Mouse (Mus musculus): ENCODE data around the gene Fbf1. TPM values are rescaled to one million over a fixed set of nuclear protein-coding genes. Genes with fewer than 3 reads are reported as not detected.

Gene Fbf1
- polyA plus RNA-seq, 1 experiment: 24.0 TPM

DNA sequence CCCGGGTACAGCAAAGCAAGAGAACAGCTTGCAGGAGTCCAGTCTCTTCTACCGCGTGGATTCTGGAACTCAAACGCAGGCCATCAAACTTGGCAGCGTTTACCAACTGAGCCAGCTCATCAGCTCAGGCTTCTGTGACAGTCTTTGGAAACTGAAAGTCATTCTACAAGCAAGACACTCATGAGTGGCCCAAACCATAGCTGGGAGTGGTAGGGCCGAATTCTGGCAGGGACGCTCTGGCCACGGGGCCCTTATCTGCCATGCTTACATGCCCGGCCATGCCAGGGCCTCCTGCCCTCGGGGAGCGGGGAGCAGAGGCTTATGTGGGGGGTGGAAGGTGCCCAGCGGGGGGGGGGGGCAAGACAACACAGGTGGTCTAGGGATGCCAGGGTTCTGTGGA lies 64.4 kb downstream of the Fbf1 start:
- peaks cover 65% of the 10 kb centered on the region for H3K4me1 ChIP-seq (ENCODE audit: control insufficient read depth, insufficient read depth, low read length)
- H3K27me3 ChIP-seq (replicated peaks; ENCODE audit: control insufficient read depth, insufficient read depth, low read length): no peaks in the 10 kb centered on the region
- peak overlapping the region; percentile 91 for H3K27ac ChIP-seq (ENCODE audit: insufficient read depth, low read depth, low read length)

DNA sequence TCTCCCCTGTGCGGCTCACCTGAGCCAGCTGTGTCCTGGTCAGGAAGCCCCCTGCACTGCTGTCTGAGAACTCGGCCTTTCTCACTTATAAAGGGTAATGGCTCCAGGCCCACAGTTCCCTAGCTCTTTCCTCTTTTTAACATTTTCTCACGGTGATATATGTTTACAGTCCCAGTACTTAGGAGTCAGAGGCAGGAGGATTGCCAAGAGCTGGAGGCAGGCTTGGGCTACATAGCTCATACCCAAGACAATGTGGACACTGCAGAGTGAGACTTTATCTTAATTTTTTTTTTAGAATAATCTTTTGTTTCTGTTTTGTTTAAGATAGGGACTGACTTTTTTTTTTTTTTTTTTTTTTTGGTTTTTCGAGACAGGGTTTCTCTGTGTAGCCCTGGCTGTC lies 65.5 kb downstream of the Fbf1 start:
- WGBS: 35% methylated on average over 3 of the region's 4 CpGs
- H3K36me3 ChIP-seq (ENCODE audit: control insufficient read depth, insufficient read depth, low read length): peaks cover 2% of the 10 kb centered on the region; the same call in 1 of the 2 replicates

More for the DNA sequence above, 64.4 kb downstream of the Fbf1 start:
- 37% methylated on average over 12 of the region's 12 CpGs for WGBS
- no peak overlapping the region for H3K4me3 ChIP-seq (ENCODE audit: insufficient read depth, low read depth, low read length)
- peaks cover 2% of the 10 kb centered on the region; the same call in 1 of the 2 replicates for H3K36me3 ChIP-seq (ENCODE audit: control insufficient read depth, insufficient read depth, low read length)
- peak; percentile 51 for DNase-seq
- TF ChIP-seq POLR2A (IDR thresholded peaks at IDR 0.05; ENCODE audit: low read depth, low read length) (no peak), CTCF (conservative IDR thresholded peaks at IDR 0.05; ENCODE audit: insufficient read depth, insufficient read length, low read depth, low read length) (no peak)

DNA sequence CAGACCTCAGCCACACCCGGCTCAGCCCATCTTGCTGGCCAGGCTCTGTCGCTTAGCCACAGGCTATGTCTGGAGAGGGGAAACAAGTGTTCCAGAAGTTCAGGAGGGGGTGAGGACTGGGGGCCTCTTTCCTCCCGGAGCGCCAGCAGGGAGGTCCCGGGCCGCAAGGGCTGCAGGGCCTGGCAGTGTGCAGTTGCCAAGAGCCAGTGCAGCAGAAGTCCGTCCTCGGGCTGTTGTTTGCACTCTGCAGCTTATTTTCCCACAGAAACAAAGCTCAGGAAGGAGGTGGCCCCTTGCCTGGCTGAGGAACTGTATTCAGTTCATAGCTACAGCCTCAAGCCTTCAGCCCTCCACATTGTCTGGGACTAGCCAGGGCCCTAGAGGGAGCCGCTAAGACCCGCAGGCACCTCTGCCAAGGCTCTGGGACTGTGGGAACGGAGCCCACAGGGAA lies 66.0 kb downstream of the Fbf1 start:
- WGBS: 7% methylated on average over 11 of the region's 11 CpGs
- peak; percentile 76 for DNase-seq
- no peak for TF ChIP-seq POLR2A (IDR thresholded peaks at IDR 0.05; ENCODE audit: low read depth, low read length)
- no peak for TF ChIP-seq CTCF (conservative IDR thresholded peaks at IDR 0.05; ENCODE audit: insufficient read depth, insufficient read length, low read depth, low read length)
- Histone ChIP-seq H3K27ac (ENCODE audit: insufficient read depth, low read depth, low read length) (peak overlapping the region; percentile 83), H3K4me1 (ENCODE audit: control insufficient read depth, insufficient read depth, low read length) (peaks cover 56% of the 10 kb centered on the region), H3K36me3 (ENCODE audit: control insufficient read depth, insufficient read depth, low read length) (peaks cover 2% of the 10 kb centered on the region; the same call in 1 of the 2 replicates), H3K4me3 (ENCODE audit: insufficient read depth, low read depth, low read length) (peak overlapping the region; percentile 26), H3K27me3 (replicated peaks; ENCODE audit: control insufficient read depth, insufficient read depth, low read length) (no peaks in the 10 kb centered on the region)

More for the DNA sequence above, 65.5 kb downstream of the Fbf1 start:
- Histone ChIP-seq H3K27me3 (replicated peaks; ENCODE audit: control insufficient read depth, insufficient read depth, low read length) (no peaks in the 10 kb centered on the region), H3K27ac (ENCODE audit: insufficient read depth, low read depth, low read length) (peak overlapping the region; percentile 83), H3K4me3 (ENCODE audit: insufficient read depth, low read depth, low read length) (peak overlapping the region; percentile 26; the same call in 1 of the 2 replicates), H3K4me1 (ENCODE audit: control insufficient read depth, insufficient read depth, low read length) (peaks cover 62% of the 10 kb centered on the region)
- TF ChIP-seq POLR2A (IDR thresholded peaks at IDR 0.05; ENCODE audit: low read depth, low read length) (no peak), CTCF (conservative IDR thresholded peaks at IDR 0.05; ENCODE audit: insufficient read depth, insufficient read length, low read depth, low read length) (no peak)
- DNase-seq: peak; percentile 8

DNA sequence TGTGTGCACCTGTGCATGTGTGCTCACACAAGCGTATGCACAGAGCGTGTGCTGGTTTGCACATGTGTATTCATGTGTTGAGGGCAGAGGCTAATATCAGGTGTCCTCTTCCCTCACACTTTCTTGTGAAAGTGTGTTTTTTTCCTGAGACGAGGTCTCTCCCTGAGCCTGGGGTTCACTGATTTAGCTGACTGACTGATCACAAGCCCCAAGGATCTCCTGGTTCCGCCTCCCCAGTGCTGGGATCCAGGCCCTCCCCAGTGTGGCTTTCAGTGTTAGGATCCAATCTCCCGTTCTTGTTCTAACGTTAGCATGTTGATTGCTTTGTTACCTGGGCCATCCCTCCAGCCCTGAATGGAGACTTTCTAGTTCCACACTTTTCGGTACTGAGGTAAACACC lies 67.1 kb downstream of the Fbf1 start:
- Histone ChIP-seq H3K27me3 (replicated peaks; ENCODE audit: control insufficient read depth, insufficient read depth, low read length) (no peaks in the 10 kb centered on the region), H3K4me1 (ENCODE audit: control insufficient read depth, insufficient read depth, low read length) (peaks cover 49% of the 10 kb centered on the region), H3K4me3 (ENCODE audit: insufficient read depth, low read depth, low read length) (peak overlapping the region; percentile 39), H3K36me3 (ENCODE audit: control insufficient read depth, insufficient read depth, low read length) (no peaks in the 10 kb centered on the region), H3K27ac (ENCODE audit: insufficient read depth, low read depth, low read length) (peak overlapping the region; percentile 83)
- 44% methylated on average over 7 of the region's 7 CpGs for WGBS
- peak; percentile 43 for DNase-seq
- no peak for TF ChIP-seq CTCF (conservative IDR thresholded peaks at IDR 0.05; ENCODE audit: insufficient read depth, insufficient read length, low read depth, low read length)
- TF ChIP-seq POLR2A (IDR thresholded peaks at IDR 0.05; ENCODE audit: low read depth, low read length): no peak

DNA sequence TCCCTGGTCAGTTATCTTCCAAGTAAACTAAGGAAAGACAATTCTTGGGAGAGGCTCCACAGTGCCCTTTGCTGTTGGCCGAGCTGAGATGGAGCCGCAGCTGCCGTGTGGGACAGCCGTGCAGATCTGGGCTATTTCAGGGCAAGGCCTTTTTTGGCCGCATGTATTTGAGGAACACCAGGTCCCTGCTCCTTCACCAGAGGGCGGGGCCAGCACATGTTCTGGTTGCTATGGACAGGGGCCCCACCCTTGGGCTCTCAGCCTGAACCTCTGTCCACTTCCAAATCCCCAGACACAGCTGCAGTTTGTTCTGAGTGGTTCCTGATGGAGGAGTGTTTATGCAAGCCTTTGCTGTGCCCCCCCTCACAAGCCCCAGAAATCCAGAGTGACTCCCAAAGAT lies 67.6 kb downstream of the Fbf1 start:
- H3K4me1 ChIP-seq (ENCODE audit: control insufficient read depth, insufficient read depth, low read length): peaks cover 49% of the 10 kb centered on the region
- DNase-seq: peak; percentile 89
- peak overlapping the region; percentile 39 for H3K4me3 ChIP-seq (ENCODE audit: insufficient read depth, low read depth, low read length)
- TF ChIP-seq CTCF (conservative IDR thresholded peaks at IDR 0.05; ENCODE audit: insufficient read depth, insufficient read length, low read depth, low read length): no peak
- TF ChIP-seq POLR2A (IDR thresholded peaks at IDR 0.05; ENCODE audit: low read depth, low read length): peak; percentile 54
- 29% methylated on average over 6 of the region's 6 CpGs for WGBS
- peak overlapping the region; percentile 83 for H3K27ac ChIP-seq (ENCODE audit: insufficient read depth, low read depth, low read length)
- no peaks in the 10 kb centered on the region for H3K27me3 ChIP-seq (replicated peaks; ENCODE audit: control insufficient read depth, insufficient read depth, low read length)
- no peaks in the 10 kb centered on the region for H3K36me3 ChIP-seq (ENCODE audit: control insufficient read depth, insufficient read depth, low read length)

DNA sequence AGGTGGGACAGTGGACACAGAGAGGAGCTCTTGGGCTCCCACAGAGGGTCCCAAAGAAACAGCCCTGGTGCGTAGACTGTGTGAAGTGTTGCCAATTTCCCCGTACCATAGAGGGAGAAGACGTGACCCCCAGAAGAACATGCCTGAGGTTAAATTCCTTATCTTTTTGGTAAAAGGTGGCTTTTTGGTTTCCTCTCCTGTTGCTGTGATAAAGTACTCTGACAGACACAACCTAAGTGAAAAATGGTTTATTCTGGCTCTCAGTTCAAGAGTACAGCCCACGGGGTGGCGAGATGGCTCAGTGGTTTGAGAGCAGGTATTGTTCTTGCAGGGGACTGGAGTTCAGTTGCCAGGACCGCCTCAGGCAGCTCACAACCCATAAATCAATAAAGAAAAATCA lies 68.5 kb downstream of the Fbf1 start:
- Histone ChIP-seq H3K27ac (ENCODE audit: insufficient read depth, low read depth, low read length) (peak overlapping the region; percentile 95), H3K36me3 (ENCODE audit: control insufficient read depth, insufficient read depth, low read length) (no peaks in the 10 kb centered on the region), H3K27me3 (replicated peaks; ENCODE audit: control insufficient read depth, insufficient read depth, low read length) (no peaks in the 10 kb centered on the region), H3K4me3 (ENCODE audit: insufficient read depth, low read depth, low read length) (peak overlapping the region; percentile 52), H3K4me1 (ENCODE audit: control insufficient read depth, insufficient read depth, low read length) (peaks cover 43% of the 10 kb centered on the region)
- WGBS: 31% methylated on average over 6 of the region's 6 CpGs
- no peak for TF ChIP-seq CTCF (conservative IDR thresholded peaks at IDR 0.05; ENCODE audit: insufficient read depth, insufficient read length, low read depth, low read length)
- no peak for TF ChIP-seq POLR2A (IDR thresholded peaks at IDR 0.05; ENCODE audit: low read depth, low read length)
- no peak for DNase-seq

DNA sequence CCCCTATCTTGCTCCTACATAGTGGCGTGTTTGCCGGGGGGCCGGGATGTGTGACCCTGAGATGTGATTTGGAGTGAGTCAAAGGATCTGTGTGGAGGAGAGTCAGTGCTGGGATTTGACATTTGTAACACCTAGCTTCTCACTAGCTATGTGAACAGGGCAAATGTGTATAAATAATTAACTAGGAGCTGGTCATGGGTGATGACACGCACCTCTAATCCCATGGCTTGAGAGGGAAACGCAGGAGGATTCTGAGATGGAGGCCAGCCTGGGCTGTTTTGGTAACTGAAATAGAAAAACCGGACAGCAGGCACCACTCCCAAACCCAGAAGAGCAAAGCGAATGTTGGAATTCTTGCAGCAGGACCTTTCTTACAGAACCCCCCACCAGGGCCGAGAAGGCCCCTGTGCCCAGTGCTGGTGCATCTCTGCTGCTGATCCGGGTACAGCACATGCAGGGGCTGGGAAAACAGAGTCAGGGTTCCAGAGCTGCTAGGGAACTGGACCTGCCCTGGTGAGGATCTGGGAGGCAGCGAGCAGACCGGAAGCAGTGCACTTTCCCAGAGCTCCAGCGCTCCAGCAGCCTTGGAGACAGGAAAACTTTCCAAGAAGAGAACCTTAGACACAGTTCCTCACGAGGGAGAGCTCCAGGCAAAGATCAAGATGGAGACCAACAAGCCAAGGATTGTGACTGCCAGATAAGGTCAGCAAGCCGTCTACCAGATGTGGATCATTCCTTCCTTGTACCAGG lies 69.1 kb downstream of the Fbf1 start:
- DNase-seq: peak; percentile 88
- no peaks in the 10 kb centered on the region for H3K36me3 ChIP-seq (ENCODE audit: control insufficient read depth, insufficient read depth, low read length)
- H3K27ac ChIP-seq (ENCODE audit: insufficient read depth, low read depth, low read length): peak overlapping the region; percentile 95
- TF ChIP-seq CTCF (conservative IDR thresholded peaks at IDR 0.05; ENCODE audit: insufficient read depth, insufficient read length, low read depth, low read length) (no peak), POLR2A (IDR thresholded peaks at IDR 0.05; ENCODE audit: low read depth, low read length) (peak; percentile 17)
- peak overlapping the region; percentile 52 for H3K4me3 ChIP-seq (ENCODE audit: insufficient read depth, low read depth, low read length)
- WGBS: 13% methylated on average over 14 of the region's 14 CpGs
- H3K4me1 ChIP-seq (ENCODE audit: control insufficient read depth, insufficient read depth, low read length): peaks cover 39% of the 10 kb centered on the region
- no peaks in the 10 kb centered on the region for H3K27me3 ChIP-seq (replicated peaks; ENCODE audit: control insufficient read depth, insufficient read depth, low read length)

Data from kidney, adult 2 months (tissue).